Mouse (Mus musculus) midbrain, embryonic 16.5 days (tissue): ENCODE data around the gene Dync2h1. TPM values are rescaled to one million over a fixed set of nuclear protein-coding genes. Genes with fewer than 3 reads are reported as not detected.

ENCODE experiments used
- ATAC-seq: fragments of 200-750 bp; cut with Nextera tagmentation; 2 replicates; pipeline ENCODE4 v1.8.0; 2017; ENCODE audit warnings: moderate TSS enrichment
- H3K27ac ChIP-seq: fragments of 300-500 bp; sonication (generic); 2 replicates; pipeline ENCODE4 v1.5.1; 2014; ENCODE audit warnings: mild to moderate bottlenecking, low read length, mixed read lengths
- H3K27me3 ChIP-seq: fragments of 300-500 bp; sonication (generic); 2 replicates; pipeline ENCODE4 v1.6.1; 2014; ENCODE audit warnings: low read depth, low read length, mixed read lengths; ENCODE audit not compliant: control insufficient read depth, insufficient read depth
- H3K36me3 ChIP-seq: fragments of 300-500 bp; sonication (generic); 2 replicates; pipeline ENCODE4 v1.6.1; 2014; ENCODE audit warnings: mild to moderate bottlenecking, low read length, moderate library complexity, mixed read lengths; ENCODE audit not compliant: control insufficient read depth, insufficient read depth
- H3K4me1 ChIP-seq: fragments of 300-500 bp; sonication (generic); 2 replicates; pipeline ENCODE4 v1.6.1; 2014; ENCODE audit warnings: mild to moderate bottlenecking, low read length, mixed read lengths; ENCODE audit not compliant: control insufficient read depth, insufficient read depth
- H3K4me2 ChIP-seq: fragments of 300-500 bp; sonication (generic); 2 replicates; pipeline ENCODE4 v1.6.1; 2014; ENCODE audit warnings: mild to moderate bottlenecking, low read length, mixed read lengths
- H3K4me3 ChIP-seq: fragments of 300-500 bp; sonication (generic); 2 replicates; pipeline ENCODE4 v1.5.1; 2014; ENCODE audit warnings: low read depth, mild to moderate bottlenecking, low read length, moderate library complexity, mixed read lengths
- H3K9ac ChIP-seq: fragments of 300-500 bp; sonication (generic); 2 replicates; pipeline ENCODE4 v1.6.1; 2014; ENCODE audit warnings: low read depth, low read length, mixed read lengths
- H3K9me3 ChIP-seq: fragments of 300-500 bp; sonication (generic); replicated peaks from 2 replicates; pipeline ENCODE4 v1.6.1; 2014; ENCODE audit warnings: mild to moderate bottlenecking, low read length, mixed read lengths; ENCODE audit not compliant: control insufficient read depth, poor library complexity, severe bottlenecking
- WGBS: fragments of 180-500 bp; shearing (Covaris S2); extraction: QIAGEN DNeasy Blood & Tissue Kit; methylation state at CpG from one replicate; pipeline ENCODE4 v1.1.7; 2014; 5-methylcytosine and 5-hydroxymethylcytosine counted together
- polyA plus RNA-seq: library from polyadenylated mRNA; unstranded; fragments of >200 nt; fragmentation: Nextera tagmentation; extraction: Ambion mirVana; gene quantifications from 2 replicates; pipeline ENCODE4 v1.2.1, GENCODE M21; 2015

Dync2h1 gene
- polyA plus RNA-seq, 1 experiment from 2014 or later, result 20.9 TPM

DNA sequence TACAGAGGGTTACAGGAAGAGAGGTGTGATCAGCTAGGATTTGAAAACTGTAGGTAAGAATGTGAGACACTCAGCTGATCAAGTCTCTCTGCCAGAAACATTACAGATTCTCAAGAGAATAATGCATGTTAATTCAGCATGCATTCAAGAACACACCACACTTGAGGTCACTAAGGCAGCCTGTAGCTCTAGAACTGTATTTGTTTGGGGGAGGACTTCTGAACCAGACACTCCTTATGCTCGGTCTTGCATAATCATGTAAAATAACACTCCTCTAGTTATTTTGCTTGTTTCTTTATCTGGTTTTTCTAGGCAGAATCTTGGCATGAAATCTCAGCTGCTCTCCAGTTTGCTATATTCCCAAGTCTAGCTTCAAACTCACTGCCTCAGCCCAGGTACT, 282.6 kb downstream of the Dync2h1 start:
- Histone ChIP-seq H3K4me3 (no peak overlapping the region), H3K36me3 (no peaks in the 10 kb centered on the region), H3K9ac (no peak overlapping the region), H3K27me3 (no peaks in the 10 kb centered on the region), H3K27ac (no peak overlapping the region), H3K9me3 (no peaks in the 10 kb centered on the region), H3K4me2 (no peak overlapping the region), H3K4me1 (no peaks in the 10 kb centered on the region)
- 93% methylated on average over 1 of the region's 1 CpGs for WGBS
- ATAC-seq, result no peak

DNA sequence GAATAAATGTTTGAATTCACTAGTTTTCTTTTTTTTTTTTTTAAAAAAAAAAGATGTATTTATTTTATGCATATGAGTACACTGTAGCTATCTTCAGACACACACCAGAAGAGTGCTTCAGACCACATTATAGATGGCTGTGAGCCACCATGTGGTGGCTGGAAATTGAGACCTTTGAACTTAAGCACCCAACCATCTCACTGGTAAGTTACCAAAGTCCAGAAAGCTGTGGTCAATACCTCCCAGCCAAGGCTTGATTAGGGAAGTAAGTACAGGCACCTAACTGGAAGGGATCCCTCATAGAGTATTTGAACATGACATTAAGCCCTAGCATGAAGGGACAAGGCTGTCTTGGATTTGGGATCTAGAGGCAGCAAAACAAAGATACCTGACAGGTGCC, 292.9 kb downstream of the Dync2h1 start:
- Histone ChIP-seq H3K9ac (no peak overlapping the region), H3K27ac (no peak overlapping the region), H3K4me1 (no peaks in the 10 kb centered on the region), H3K36me3 (no peaks in the 10 kb centered on the region), H3K27me3 (no peaks in the 10 kb centered on the region), H3K4me2 (no peak overlapping the region), H3K9me3 (no peaks in the 10 kb centered on the region), H3K4me3 (no peak overlapping the region)
- ATAC-seq, result no peak

DNA sequence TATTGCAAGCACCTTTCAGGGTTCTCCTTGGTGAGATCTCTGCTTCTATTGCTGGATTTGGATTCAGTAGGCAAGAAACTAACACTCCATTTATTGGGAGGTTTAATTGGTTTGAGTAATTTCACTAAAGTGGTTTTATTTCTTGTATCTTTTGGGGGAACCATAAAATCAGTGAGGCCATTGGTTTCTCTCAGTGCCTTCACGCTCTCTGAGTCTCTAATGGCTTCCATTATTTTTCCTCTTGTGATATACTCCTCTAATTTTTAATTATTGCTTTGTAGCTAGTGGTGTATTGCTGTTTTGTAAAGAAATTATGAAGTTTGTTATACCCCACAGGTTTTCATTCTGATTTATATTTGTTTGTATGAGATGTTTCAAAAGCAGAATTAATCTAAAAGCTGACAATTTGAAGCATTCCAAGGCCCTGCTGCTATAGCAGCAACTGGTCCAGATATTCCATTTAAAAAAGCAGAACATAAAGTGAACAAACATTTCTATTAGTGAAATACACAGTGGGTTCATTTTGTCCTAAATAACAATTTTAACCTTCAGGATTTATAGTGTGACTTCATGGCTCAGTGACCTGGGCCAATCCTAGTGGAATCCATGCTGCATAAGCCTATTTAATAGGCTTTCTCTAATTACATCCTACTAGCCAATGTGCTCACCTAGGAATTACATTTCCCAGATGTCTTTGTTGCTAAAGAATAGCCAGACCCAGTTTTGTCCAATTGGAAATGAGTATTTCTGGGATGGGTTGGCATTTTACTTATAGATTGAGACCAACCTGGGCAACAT, 302.9 kb downstream of the Dync2h1 start:
- Histone ChIP-seq H3K27ac (no peak overlapping the region), H3K9ac (no peak overlapping the region), H3K4me1 (no peaks in the 10 kb centered on the region), H3K27me3 (no peaks in the 10 kb centered on the region), H3K36me3 (no peaks in the 10 kb centered on the region), H3K4me2 (no peak overlapping the region), H3K9me3 (no peaks in the 10 kb centered on the region), H3K4me3 (no peak overlapping the region)
- ATAC-seq, result no peak
- 89% methylated on average over 1 of the region's 1 CpGs for WGBS

Other genes starting within 250 kb of the Dync2h1 start
- gene Dcun1d5, start 74 bp upstream of the Dync2h1 start, polyA plus RNA-seq, result 86.8 and 99.4 TPM in 2 replicates
- 3.8 TPM in 1 of 2 replicates, not detected in the other for gene Mmp13, start 88.1 kb upstream of the Dync2h1 start, polyA plus RNA-seq
- gene Mmp12, start 159.9 kb upstream of the Dync2h1 start, polyA plus RNA-seq, result not detected in 2 replicates
- not detected in 2 replicates for gene Mmp1b, start 203.6 kb upstream of the Dync2h1 start, polyA plus RNA-seq